18 mouse cellular contexts compared by ENCODE assay signal in genomic region chr5:143804056-143804765, GRCm38 (mm10). TPM values are rescaled to one million over a fixed set of nuclear protein-coding genes. Genes with fewer than 3 reads are reported as not detected.
A peak's percentile ranks its signal among the peaks of the same experiment; 100 is the strongest.
DNase-seq lines count a peak whose midpoint lies in the region.
"Had no signal": no experiment of that assay in that cellular context is flagged by ENCODE, and none has a peak within 500 bp of the region (broad histone marks: within the 10 kb centered on the region; RNA-seq: fewer than 3 reads in every experiment).

No protein-coding gene starts in this region.

- H3K36me3 ChIP-seq in heart, embryonic 10.5 days: no peaks in the 10 kb centered on the region
- H3K36me3 ChIP-seq: G1E had no signal

- no peak overlapping the region for H3K27ac ChIP-seq in heart, embryonic 10.5 days

- H3K9me3 ChIP-seq in heart, embryonic 10.5 days: no peaks in the 10 kb centered on the region
- H3K9me3 ChIP-seq: G1E had no signal

- DNase-seq in heart, adult 11 months: peak; percentile 85
- no peak for DNase-seq in heart, adult 9 months (ENCODE audit: low spot score in 2 of 2)
- peak; percentile 61 for DNase-seq in heart, embryonic 10.5 days (ENCODE audit: low spot score)
- no peak for DNase-seq in heart, postnatal 25 days (ENCODE audit: low spot score)
- DNase-seq in testis, postnatal 10 days (ENCODE audit: low spot score): peak; percentile 26
- DNase-seq in testis, postnatal 14 days (ENCODE audit: low spot score): no peak
- DNase-seq: adrenal gland, adult 2 months; adrenal gland, adult 8-10 months; adrenal gland, postnatal 10 days; adrenal gland, postnatal 14 days; adrenal gland, postnatal 25 days; adrenal gland, postnatal 36 days; B cell, adult 2 months; cerebellum, adult 11 months; cerebellum, adult 11-12 months; cerebellum, adult 18-20 months had no signal

- H3K4me3 ChIP-seq in heart, embryonic 10.5 days: no peak overlapping the region

- H3K27me3 ChIP-seq in heart, embryonic 10.5 days (ENCODE audit: insufficient read depth, poor library complexity, severe bottlenecking): no peaks in the 10 kb centered on the region
- H3K27me3 ChIP-seq: CH12.LX had no signal

- WGBS in heart, embryonic 10.5 days: 80% methylated on average over 18 of the region's 18 CpGs

- intact Hi-C loops in heart, postnatal 25 days (cut with DNase I): no loop called here

- H3K4me1 ChIP-seq in heart, embryonic 10.5 days: no peaks in the 10 kb centered on the region

RNA-seq across cellular contexts. Expression of gene Eif2ak1, which starts 13.4 kb away (rescaled TPM):
- 38.0 and 41.0 TPM in 2 replicates for polyA plus RNA-seq in heart, embryonic 10.5 days (2016; fragmentation: Nextera tagmentation; extraction: Ambion mirVana)
- total RNA-seq in heart, postnatal 25 days (2021): 10 to 100 TPM; 18.2 TPM

Comparison
In these comparisons a context has a peak if more than half of its experiments do, and no peak if none do; other contexts are left out.
1. DNase-seq: peak in heart, adult 11 months (single experiment), heart, embryonic 10.5 days (single experiment) and testis, postnatal 10 days (single experiment); none in heart, adult 9 months (0 of 2), heart, postnatal 25 days (single experiment) and testis, postnatal 14 days (single experiment).